Mouse (Mus musculus) CH12.LX (cell line): ENCODE results near the gene Dydc2.

ENCODE experiments used
- CTCF ChIP-seq, 2 experiments: IDR thresholded peaks in 1 of 2; conservative IDR thresholded peaks in 1 of 2; 2 replicates each; pipeline ENCODE4 v1.5.1; 2011 to 2012; ENCODE audit warnings: low read depth in 2 of 2, low read length in 2 of 2, improper control_type of control experiment in 1 of 2, inconsistent platforms in 1 of 2, mild to moderate bottlenecking in 1 of 2, moderate library complexity in 1 of 2
- E2F4 ChIP-seq: IDR thresholded peaks from 2 replicates; pipeline ENCODE4 v1.6.1; 2011; ENCODE audit warnings: low read depth, low read length, improper control_type of control experiment; ENCODE audit not compliant: insufficient replicate concordance
- EP300 ChIP-seq: IDR thresholded peaks from 2 replicates; pipeline ENCODE4 v1.6.1; 2011; ENCODE audit warnings: low read length, improper control_type of control experiment
- ETS1 ChIP-seq: conservative IDR thresholded peaks from 2 replicates; pipeline ENCODE4 v1.6.1; 2012; ENCODE audit warnings: low read depth, mild to moderate bottlenecking, inconsistent platforms, low read length, improper control_type of control experiment, moderate library complexity
- GABPA ChIP-seq: IDR thresholded peaks from 2 replicates; pipeline ENCODE4 v1.6.1; 2012; ENCODE audit warnings: low read depth, low read length, improper control_type of control experiment, inconsistent platforms; ENCODE audit not compliant: insufficient replicate concordance
- MAX ChIP-seq: IDR thresholded peaks from 2 replicates; pipeline ENCODE4 v1.6.1; 2011; ENCODE audit warnings: low read length, improper control_type of control experiment
- MEF2A ChIP-seq: IDR thresholded peaks from 2 replicates; pipeline ENCODE4 v1.6.1; 2014; ENCODE audit warnings: low read depth, mild to moderate bottlenecking, inconsistent platforms, low read length, improper control_type of control experiment, borderline replicate concordance
- POLR2A ChIP-seq: IDR thresholded peaks from 2 replicates; pipeline ENCODE4 v1.6.1; 2011; ENCODE audit warnings: low read depth, mild to moderate bottlenecking, improper control_type of control experiment, low read length
- POLR2AphosphoS2 ChIP-seq: IDR thresholded peaks from 2 replicates; pipeline ENCODE4 v1.6.1; 2011; ENCODE audit warnings: low read depth, low read length, improper control_type of control experiment
- RAD21 ChIP-seq: IDR thresholded peaks from 2 replicates; pipeline ENCODE4 v1.6.1; 2011; ENCODE audit warnings: low read depth, mild to moderate bottlenecking, low read length, improper control_type of control experiment, moderate library complexity
- TBP ChIP-seq: conservative IDR thresholded peaks from 2 replicates; pipeline ENCODE4 v1.6.1; 2011; ENCODE audit warnings: low read depth, low read length, improper control_type of control experiment
- ZC3H11A ChIP-seq: IDR thresholded peaks from 2 replicates; pipeline ENCODE4 v1.6.1; 2012; ENCODE audit warnings: low read depth, mild to moderate bottlenecking, inconsistent platforms, low read length, improper control_type of control experiment
- ZNF384 ChIP-seq: IDR thresholded peaks from 2 replicates; pipeline ENCODE4 v1.6.1; 2012; ENCODE audit warnings: low read depth, low read length, improper control_type of control experiment, inconsistent platforms

DNA sequence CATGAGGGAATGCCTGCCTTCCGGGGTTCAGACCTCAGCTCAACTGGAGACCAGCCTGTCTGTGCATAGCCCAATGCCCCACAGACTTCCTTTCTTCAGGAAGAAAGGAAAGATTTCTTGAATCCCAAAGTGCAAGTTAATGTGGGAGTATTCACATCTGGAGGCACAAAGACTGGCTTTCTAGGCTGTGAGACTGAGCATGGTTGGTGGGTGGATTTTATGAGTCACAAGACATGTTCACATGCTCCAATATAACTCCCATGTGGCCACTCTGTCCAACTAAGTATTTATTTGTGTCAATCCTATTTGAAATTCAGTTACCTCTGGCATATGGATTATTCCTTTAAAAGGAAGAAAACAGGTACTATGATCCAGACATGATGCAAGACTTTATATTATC lies 29.7 kb upstream of the Dydc2 start:
- TF ChIP-seq CTCF (conservative IDR thresholded peaks at IDR 0.05 in 1 of 2, IDR thresholded peaks at IDR 0.05 in 1 of 2; ENCODE audit: low read depth in 2 of 2, low read length in 2 of 2), result no peak
- no peak for TF ChIP-seq EP300
- TF ChIP-seq ZC3H11A, result no peak
- TF ChIP-seq ETS1, result no peak
- TF ChIP-seq POLR2A, result no peak
- TF ChIP-seq MAX, result no peak
- TF ChIP-seq POLR2AphosphoS2, result no peak
- no peak for TF ChIP-seq RAD21
- TF ChIP-seq ZNF384, result no peak
- TF ChIP-seq GABPA, result no peak
- no peak for TF ChIP-seq E2F4
- TF ChIP-seq MEF2A, result no peak
- no peak for TF ChIP-seq TBP
